Mouse (Mus musculus) MEL (cell line): Measurements from ENCODE around the gene 4930548H24Rik.

ENCODE experiments used
- BHLHE40 ChIP-seq: IDR thresholded peaks from 2 replicates; pipeline ENCODE4 v1.6.1; 2012; ENCODE audit warnings: low read depth, mild to moderate bottlenecking, inconsistent platforms, low read length, improper control_type of control experiment, borderline replicate concordance
- CTCF ChIP-seq, 3 experiments: IDR thresholded peaks in 2 of 3; conservative IDR thresholded peaks in 1 of 3; 2 replicates each; pipeline ENCODE4 v1.5.1; 2011 to 2012; ENCODE audit warnings: low read length in 3 of 3, low read depth in 2 of 3, mild to moderate bottlenecking in 2 of 3, improper control_type of control experiment in 1 of 3, inconsistent platforms in 1 of 3, mixed read lengths in 1 of 3, moderate library complexity in 1 of 3; ENCODE audit not compliant: control insufficient read depth in 1 of 3, insufficient read depth in 1 of 3, poor library complexity in 1 of 3, severe bottlenecking in 1 of 3
- EP300 ChIP-seq, 2 experiments: IDR thresholded peaks; 2 replicates each; pipeline ENCODE4 v1.6.1; 2011; ENCODE audit warnings: improper control_type of control experiment in 2 of 2, low read length in 2 of 2, low read depth in 1 of 2, mild to moderate bottlenecking in 1 of 2
- GABPA ChIP-seq: IDR thresholded peaks from 2 replicates; pipeline ENCODE4 v1.6.1; 2012; ENCODE audit warnings: low read depth, mild to moderate bottlenecking, inconsistent platforms, low read length, improper control_type of control experiment, moderate library complexity
- HCFC1 ChIP-seq: IDR thresholded peaks from 2 replicates; pipeline ENCODE4 v1.6.1; 2012; ENCODE audit warnings: low read depth, mild to moderate bottlenecking, inconsistent platforms, low read length, improper control_type of control experiment, moderate library complexity
- MAFK ChIP-seq: IDR thresholded peaks from 2 replicates; pipeline ENCODE4 v1.6.1; 2011; ENCODE audit warnings: low read depth, mild to moderate bottlenecking, low read length, improper control_type of control experiment, borderline replicate concordance
- MAX ChIP-seq: IDR thresholded peaks from 2 replicates; pipeline ENCODE4 v1.6.1; 2011; ENCODE audit warnings: low read length, improper control_type of control experiment
- MXI1 ChIP-seq: IDR thresholded peaks from 2 replicates; pipeline ENCODE4 v1.6.1; 2011; ENCODE audit warnings: mild to moderate bottlenecking, low read depth, low read length, improper control_type of control experiment
- NELFE ChIP-seq: IDR thresholded peaks from 2 replicates; pipeline ENCODE4 v1.6.1; 2011; ENCODE audit warnings: low read depth, low read length, improper control_type of control experiment
- POLR2A ChIP-seq, 2 experiments: IDR thresholded peaks; 2 replicates each; pipeline ENCODE4 v1.6.1; 2011 to 2012; ENCODE audit warnings: low read length in 2 of 2, mild to moderate bottlenecking in 2 of 2, control low read depth in 1 of 2, improper control_type of control experiment in 1 of 2, low read depth in 1 of 2, moderate library complexity in 1 of 2; ENCODE audit not compliant: control insufficient read depth in 1 of 2, insufficient read depth in 1 of 2, poor library complexity in 1 of 2
- USF1 ChIP-seq: IDR thresholded peaks from 2 replicates; pipeline ENCODE4 v1.6.1; 2014; ENCODE audit warnings: low read depth, mild to moderate bottlenecking, inconsistent platforms, low read length, improper control_type of control experiment, moderate library complexity
- USF2 ChIP-seq, 2 experiments: IDR thresholded peaks; 2 replicates each; pipeline ENCODE4 v1.6.1; 2011 to 2012; ENCODE audit warnings: improper control_type of control experiment in 2 of 2, low read length in 2 of 2, borderline replicate concordance in 1 of 2, inconsistent platforms in 1 of 2, low read depth in 1 of 2, mild to moderate bottlenecking in 1 of 2; ENCODE audit not compliant: insufficient read depth in 1 of 2
- ZNF384 ChIP-seq: IDR thresholded peaks from 2 replicates; pipeline ENCODE4 v1.6.1; 2012; ENCODE audit warnings: low read depth, mild to moderate bottlenecking, inconsistent platforms, low read length, improper control_type of control experiment

DNA sequence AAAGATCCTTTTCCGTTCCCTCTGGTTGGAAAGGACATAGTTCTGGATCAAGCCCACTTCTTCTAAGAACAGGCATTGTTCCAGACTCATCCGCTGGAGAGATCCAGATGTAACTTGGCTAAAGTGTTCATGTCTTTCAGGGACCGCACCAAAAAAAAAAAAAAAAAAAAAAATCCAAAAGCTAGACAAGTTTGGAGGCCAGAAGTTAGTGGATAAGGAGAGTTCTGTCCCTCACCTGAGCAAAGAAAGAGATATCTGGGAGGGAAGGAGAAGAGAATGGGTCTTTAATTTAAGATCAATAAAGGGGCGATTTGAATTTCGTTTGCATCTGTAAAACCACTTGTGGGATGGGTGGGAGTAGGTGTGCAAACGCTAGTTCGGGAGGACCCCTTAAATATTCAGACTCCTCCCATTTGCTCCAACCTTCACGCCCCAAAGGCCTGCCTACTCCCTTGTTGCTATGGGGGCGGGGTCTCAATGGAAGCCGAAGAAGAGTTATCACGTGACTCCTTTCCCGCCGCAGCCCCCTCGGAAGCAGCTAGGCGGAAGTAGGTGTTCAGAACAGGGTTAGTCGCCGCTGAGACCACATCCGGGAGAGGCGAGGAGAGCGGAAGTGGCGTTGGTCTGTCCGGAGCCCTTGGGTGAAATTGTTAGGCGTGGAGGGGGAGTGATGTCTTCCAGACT is 33.5 kb upstream of the 4930548H24Rik start, which contains the start of gene Zfp512:
- no peak for TF ChIP-seq CTCF (IDR thresholded peaks at IDR 0.05 in 2 of 3, conservative IDR thresholded peaks at IDR 0.05 in 1 of 3; ENCODE audit: control insufficient read depth in 1 of 3, insufficient read depth in 1 of 3, low read depth in 2 of 3, low read length in 3 of 3, poor library complexity in 1 of 3, severe bottlenecking in 1 of 3)
- TF ChIP-seq NELFE: peak; percentile 73
- TF ChIP-seq HCFC1: peak; percentile 85
- TF ChIP-seq POLR2A (IDR thresholded peaks at IDR 0.05; ENCODE audit: control insufficient read depth in 1 of 2, insufficient read depth in 1 of 2, low read depth in 1 of 2, low read length in 2 of 2, poor library complexity in 1 of 2): peak; percentile 81 to 96
- TF ChIP-seq GABPA: no peak
- TF ChIP-seq USF2 (IDR thresholded peaks at IDR 0.05; ENCODE audit: borderline replicate concordance in 1 of 2, insufficient read depth in 1 of 2, low read depth in 1 of 2, low read length in 2 of 2): peak; percentile 81 to 91
- TF ChIP-seq USF1: peak; percentile 98
- TF ChIP-seq MXI1: peak; percentile 17; the same call in 1 of the 2 replicates
- no peak for TF ChIP-seq MAX
- peak; percentile 67; the same call in 1 of the 2 replicates for TF ChIP-seq BHLHE40
- TF ChIP-seq EP300 (IDR thresholded peaks at IDR 0.05; ENCODE audit: low read depth in 1 of 2, low read length in 2 of 2): no peak
- TF ChIP-seq ZNF384: peak; percentile 89
- no peak for TF ChIP-seq MAFK
